Comparison of ENCODE assay signal across 10 mouse cellular contexts in genomic region chr3:89853752-89854151, GRCm38 (mm10). TPM values are rescaled to one million over a fixed set of nuclear protein-coding genes. Genes with fewer than 3 reads are reported as not detected.
DNase-seq lines count a peak whose midpoint lies in the region; ATAC-seq lines count a peak whose summit lies in the region.
"Had no signal": no experiment of that assay in that cellular context is flagged by ENCODE, and none has a peak within 500 bp of the region (broad histone marks: within the 10 kb centered on the region; RNA-seq: fewer than 3 reads in every experiment).

No protein-coding gene starts in this region.

- 65% methylated on average over 5 of the region's 5 CpGs for WGBS in heart, embryonic 14.5 days
- 89% methylated on average over 5 of the region's 5 CpGs for WGBS in limb, embryonic 10.5 days
- WGBS in stomach, embryonic 15.5 days, result 65% methylated on average over 5 of the region's 5 CpGs

- DNase-seq in limb, embryonic 10.5 days (ENCODE audit: low spot score), result no peak
- DNase-seq in left cerebral cortex, postnatal 4 days, result no peak
- DNase-seq in right cerebral cortex, postnatal 36 days (ENCODE audit: low spot score in 2 of 2), result no peak

- no peaks in the 10 kb centered on the region for H3K36me3 ChIP-seq in megakaryocyte, embryonic 14.5 days (replicated peaks; ENCODE audit: low read length)
- H3K36me3 ChIP-seq in heart, embryonic 14.5 days (ENCODE audit: control insufficient read depth, insufficient read depth, low read length), result peaks cover 39% of the 10 kb centered on the region
- no peaks in the 10 kb centered on the region for H3K36me3 ChIP-seq in limb, embryonic 10.5 days
- no peaks in the 10 kb centered on the region for H3K36me3 ChIP-seq in stomach, embryonic 15.5 days

- H3K4me1 ChIP-seq in megakaryocyte, embryonic 14.5 days, result peaks cover 38% of the 10 kb centered on the region
- no peaks in the 10 kb centered on the region for H3K4me1 ChIP-seq in heart, embryonic 14.5 days (ENCODE audit: control insufficient read depth in 2 of 2, insufficient read depth in 2 of 2, low read length in 2 of 2)
- H3K4me1 ChIP-seq in limb, embryonic 10.5 days, result 0 out of 2 replicates have a peak, but pooled peaks cover 5% of the 10 kb centered on the region
- H3K4me1 ChIP-seq in stomach, embryonic 15.5 days, result no peaks in the 10 kb centered on the region

- no peak overlapping the region for H3K9ac ChIP-seq in heart, embryonic 14.5 days (ENCODE audit: low read length)
- no peak overlapping the region for H3K9ac ChIP-seq in stomach, embryonic 15.5 days

- H3K27me3 ChIP-seq in megakaryocyte, embryonic 14.5 days (replicated peaks), result peaks cover 23% of the 10 kb centered on the region
- no peaks in the 10 kb centered on the region for H3K27me3 ChIP-seq in heart, embryonic 14.5 days (ENCODE audit: control insufficient read depth, insufficient read depth, low read length)
- no peaks in the 10 kb centered on the region for H3K27me3 ChIP-seq in limb, embryonic 10.5 days (ENCODE audit: low read depth, poor library complexity, severe bottlenecking)
- no peaks in the 10 kb centered on the region for H3K27me3 ChIP-seq in stomach, embryonic 15.5 days (replicated peaks)

- ATAC-seq in megakaryocyte, adult 5-6 weeks (ENCODE audit: poor library complexity, severe bottlenecking), result no peak
- peak; percentile 66 for ATAC-seq in heart, embryonic 14.5 days (ENCODE audit: insufficient number of reproducible peaks, insufficient read depth, low FRiP score, low read depth)
- ATAC-seq in stomach, embryonic 15.5 days (ENCODE audit: insufficient read depth, low FRiP score, low read depth), result peak; percentile 9; the same call in 1 of the 2 replicates
- no peak for ATAC-seq in erythroblast, adult 5-6 weeks (replicated peaks; ENCODE audit: low FRiP score, poor library complexity, severe bottlenecking)
- ATAC-seq: Patski had no signal

- H3K9me3 ChIP-seq in megakaryocyte, embryonic 14.5 days, result peaks cover 7% of the 10 kb centered on the region
- 0 out of 2 replicates have a peak, but pooled peaks cover 5% of the 10 kb centered on the region for H3K9me3 ChIP-seq in heart, embryonic 14.5 days (ENCODE audit: control insufficient read depth, low read length)
- no peaks in the 10 kb centered on the region for H3K9me3 ChIP-seq in limb, embryonic 10.5 days (replicated peaks)
- no peaks in the 10 kb centered on the region for H3K9me3 ChIP-seq in stomach, embryonic 15.5 days

- intact Hi-C loops in left cerebral cortex, postnatal 4 days (cut with DNase I), result no loop called here

- no peak overlapping the region for H3K4me2 ChIP-seq in heart, embryonic 14.5 days (ENCODE audit: low read length)
- no peak overlapping the region for H3K4me2 ChIP-seq in stomach, embryonic 15.5 days

- peak overlapping the region; percentile 54 for H3K4me3 ChIP-seq in megakaryocyte, embryonic 14.5 days (replicated peaks)
- H3K4me3 ChIP-seq in heart, embryonic 14.5 days (ENCODE audit: control insufficient read depth in 1 of 2, insufficient read depth in 1 of 2, low read depth in 1 of 2, low read length in 2 of 2), result no peak overlapping the region
- H3K4me3 ChIP-seq in limb, embryonic 10.5 days, result no peak overlapping the region
- H3K4me3 ChIP-seq in stomach, embryonic 15.5 days (replicated peaks), result no peak overlapping the region
- H3K4me3 ChIP-seq: erythroblast, embryonic 14.5 days had no signal

- H3K27ac ChIP-seq in heart, embryonic 14.5 days (replicated peaks in 1 of 2; ENCODE audit: control insufficient read depth in 1 of 2, insufficient read depth in 1 of 2, low read depth in 2 of 2, low read length in 2 of 2), result peak overlapping the region; percentile 80 to 82
- 0 out of 2 replicates have a peak overlapping the region, but pooled peaks have one; percentile 15 for H3K27ac ChIP-seq in limb, embryonic 10.5 days
- peak overlapping the region; percentile 67; the same call in 1 of the 2 replicates for H3K27ac ChIP-seq in stomach, embryonic 15.5 days

RNA-seq across cellular contexts. Expression of gene She, which starts 22.6 kb away (rescaled TPM):
- polyA plus RNA-seq in megakaryocyte, embryonic 14.5 days (2012; ENCODE audit: insufficient read depth, low replicate concordance), result not detected in 2 replicates
- total RNA-seq in megakaryocyte, adult 5-6 weeks (2015), result not detected in 2 replicates
- not detected in 2 replicates for total RNA-seq in megakaryocyte, adult 5-6 weeks (2017)
- 8.9 and 9.0 TPM in 2 replicates for polyA plus RNA-seq in heart, embryonic 14.5 days (2014; fragmentation: Nextera tagmentation; extraction: Ambion mirVana)
- polyA plus RNA-seq in limb, embryonic 10.5 days (2016; fragmentation: Nextera tagmentation; extraction: Ambion mirVana), result 2.8 and 3.1 TPM in 2 replicates
- 3.6 and 3.7 TPM in 2 replicates for polyA plus RNA-seq in stomach, embryonic 15.5 days (2015; fragmentation: Nextera tagmentation; extraction: Ambion mirVana)
- total RNA-seq in left cerebral cortex, postnatal 4 days (2021), result 1 to 10 TPM; 3.0 to 3.4 TPM
- total RNA-seq in erythroblast, adult 5-6 weeks (2015; ENCODE audit: low replicate concordance), result not detected in 2 replicates
- total RNA-seq in erythroblast, adult 5-6 weeks (2017; ENCODE audit: low replicate concordance), result 0.14 TPM in 1 of 2 replicates, not detected in the other
- polyA plus RNA-seq: erythroblast, embryonic 14.5 days had no signal

RNA-seq across cellular contexts. Expression of gene Il6ra, which starts 59.2 kb away (rescaled TPM):
- polyA plus RNA-seq in megakaryocyte, embryonic 14.5 days (2012; ENCODE audit: insufficient read depth, low replicate concordance), result 6.3 and 10.8 TPM in 2 replicates
- total RNA-seq in megakaryocyte, adult 5-6 weeks (2015), result 147 and 166 TPM in 2 replicates
- total RNA-seq in megakaryocyte, adult 5-6 weeks (2017), result 63.8 and 71.2 TPM in 2 replicates
- 0.32 and 0.58 TPM in 2 replicates for polyA plus RNA-seq in heart, embryonic 14.5 days (2014; fragmentation: Nextera tagmentation; extraction: Ambion mirVana)
- polyA plus RNA-seq in limb, embryonic 10.5 days (2016; fragmentation: Nextera tagmentation; extraction: Ambion mirVana), result 0.25 and 0.38 TPM in 2 replicates
- polyA plus RNA-seq in stomach, embryonic 15.5 days (2015; fragmentation: Nextera tagmentation; extraction: Ambion mirVana), result 3.2 TPM in 2 replicates
- total RNA-seq in left cerebral cortex, postnatal 4 days (2021), result 1 to 10 TPM; 1.8 to 1.9 TPM
- 9.4 and 10.0 TPM in 2 replicates for total RNA-seq in erythroblast, adult 5-6 weeks (2015; ENCODE audit: low replicate concordance)
- total RNA-seq in erythroblast, adult 5-6 weeks (2017; ENCODE audit: low replicate concordance), result 3.0 and 3.1 TPM in 2 replicates

Comparison
In these comparisons a context has a peak if more than half of its experiments do, and no peak if none do; other contexts are left out.
1. ATAC-seq: peak in heart, embryonic 14.5 days (single experiment) and stomach, embryonic 15.5 days (single experiment); none in megakaryocyte, adult 5-6 weeks (single experiment) and erythroblast, adult 5-6 weeks (single experiment).
2. H3K27ac ChIP-seq: peak in every context shown above with its lines; median percentile 81 in heart, embryonic 14.5 days; 67 in stomach, embryonic 15.5 days; 15 in limb, embryonic 10.5 days.